Comparison of ENCODE assay signal across 24 mouse cellular contexts in the genomic region with DNA sequence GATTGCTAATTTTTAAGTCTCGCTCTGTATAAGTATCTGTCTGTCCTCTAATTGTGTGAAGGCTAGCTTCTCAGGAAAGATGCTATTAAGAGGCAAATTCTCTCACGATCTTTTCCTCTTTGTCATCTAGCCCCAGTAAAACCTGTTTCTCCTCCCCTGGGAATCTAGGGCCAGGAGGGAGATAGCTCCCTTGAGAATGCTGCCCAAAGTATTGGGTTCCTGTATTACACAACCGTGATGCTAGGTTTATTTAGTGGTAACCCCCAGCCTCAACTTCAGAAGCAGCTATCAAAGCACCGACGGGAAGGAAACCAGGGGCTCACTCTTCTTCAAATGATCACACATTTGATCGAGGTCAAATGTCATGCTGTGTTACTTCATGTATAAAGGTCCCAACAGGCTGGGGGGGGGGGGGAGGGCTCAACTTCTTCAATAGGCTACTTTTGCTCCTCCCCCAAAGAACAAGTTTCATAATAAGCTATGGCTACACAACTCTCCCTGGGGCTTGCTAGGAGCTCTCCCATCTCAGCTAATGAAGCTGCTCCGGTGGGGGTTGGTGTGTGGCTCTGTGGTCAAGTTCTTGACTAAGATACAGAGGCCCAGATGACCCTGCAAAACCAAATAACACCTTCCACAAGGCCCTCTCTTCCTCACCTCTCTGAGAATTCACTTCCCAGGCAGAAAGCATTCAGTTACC. TPM values are rescaled to one million over a fixed set of nuclear protein-coding genes. Genes with fewer than 3 reads are reported as not detected.
DNase-seq lines count a peak whose midpoint lies in the region; ATAC-seq and TF ChIP-seq lines count a peak whose summit lies in the region.
"Had no signal": no experiment of that assay in that cellular context is flagged by ENCODE, and none has a peak within 500 bp of the region (broad histone marks: within the 10 kb centered on the region; RNA-seq: fewer than 3 reads in every experiment).

No protein-coding gene starts in this region.

- no peak for TF ChIP-seq POLR2A in cerebellum, adult 2 months (IDR thresholded peaks at IDR 0.05; ENCODE audit: borderline replicate concordance, insufficient read depth, low read length)

- H3K9ac ChIP-seq in embryonic facial prominence, embryonic 14.5 days (ENCODE audit: low read depth, low read length): no peak overlapping the region
- no peak overlapping the region for H3K9ac ChIP-seq in limb, embryonic 13.5 days
- H3K9ac ChIP-seq: forebrain, embryonic 12.5 days; kidney, embryonic 15.5 days; neural tube, embryonic 15.5 days had no signal

- no peaks in the 10 kb centered on the region for H3K79me2 ChIP-seq in C2C12 (ENCODE audit: control insufficient read depth, insufficient read depth)

- peaks cover 52% of the 10 kb centered on the region for H3K4me1 ChIP-seq in embryonic facial prominence, embryonic 14.5 days (ENCODE audit: control insufficient read depth, insufficient read depth, low read length)
- peaks cover 89% of the 10 kb centered on the region for H3K4me1 ChIP-seq in limb, embryonic 13.5 days
- peaks cover 43% of the 10 kb centered on the region for H3K4me1 ChIP-seq in cerebellum, adult 2 months (ENCODE audit: control insufficient read depth, insufficient read depth, low read length)

- H3K4me2 ChIP-seq in embryonic facial prominence, embryonic 14.5 days (ENCODE audit: low read depth, low read length): no peak overlapping the region
- H3K4me2 ChIP-seq in limb, embryonic 13.5 days (replicated peaks): no peak overlapping the region
- H3K4me2 ChIP-seq: forebrain, embryonic 12.5 days; kidney, embryonic 15.5 days; midbrain, embryonic 11.5 days; neural tube, embryonic 15.5 days had no signal

- no peaks in the 10 kb centered on the region for H3K9me3 ChIP-seq in embryonic facial prominence, embryonic 14.5 days (ENCODE audit: control insufficient read depth, low read length)
- H3K9me3 ChIP-seq in limb, embryonic 13.5 days: no peaks in the 10 kb centered on the region
- H3K9me3 ChIP-seq: forebrain, embryonic 12.5 days; heart, embryonic 10.5 days; hindbrain, embryonic 10.5 days; kidney, embryonic 15.5 days; neural tube, embryonic 15.5 days had no signal

- H3K27ac ChIP-seq in embryonic facial prominence, embryonic 14.5 days (replicated peaks; ENCODE audit: low read depth, low read length): no peak overlapping the region; the same call in 1 of the 2 replicates
- H3K27ac ChIP-seq in limb, embryonic 13.5 days: peak overlapping the region; percentile 97; the same call in 1 of the 2 replicates
- no peak overlapping the region for H3K27ac ChIP-seq in cerebellum, adult 2 months (ENCODE audit: insufficient read depth, low read length)
- H3K27ac ChIP-seq: forebrain, embryonic 12.5 days; heart, embryonic 10.5 days; hindbrain, embryonic 10.5 days; hindbrain, postnatal 0 days; kidney, embryonic 15.5 days; macrophage; neural tube, embryonic 15.5 days; stomach, postnatal 0 days had no signal

- H3K36me3 ChIP-seq in C2C12 (ENCODE audit: control insufficient read depth, insufficient read depth): no peaks in the 10 kb centered on the region
- peaks cover 17% of the 10 kb centered on the region for H3K36me3 ChIP-seq in embryonic facial prominence, embryonic 14.5 days (ENCODE audit: control insufficient read depth, insufficient read depth, low read length)
- H3K36me3 ChIP-seq in limb, embryonic 13.5 days: peaks cover 27% of the 10 kb centered on the region
- H3K36me3 ChIP-seq: neural tube, embryonic 15.5 days had no signal

- H3ac ChIP-seq in C2C12 (ENCODE audit: control insufficient read depth, insufficient read length, low read depth): no peak overlapping the region

- ATAC-seq in embryonic facial prominence, embryonic 14.5 days (ENCODE audit: low read depth): no peak
- no peak for ATAC-seq in limb, embryonic 13.5 days (ENCODE audit: low FRiP score, low read depth)
- ATAC-seq: hindbrain, postnatal 0 days; intestine, embryonic 16.5 days; lung, postnatal 0 days; Patski had no signal

- 44% methylated on average over 7 of the region's 7 CpGs for WGBS in embryonic facial prominence, embryonic 14.5 days
- WGBS in limb, embryonic 13.5 days: 60% methylated on average over 7 of the region's 7 CpGs
- 62% methylated on average over 7 of the region's 7 CpGs for WGBS in cerebellum, adult 2 months

- peak; percentile 50 for DNase-seq in 416B (ENCODE audit: low read depth)
- peak; percentile 59 for DNase-seq in embryonic facial prominence, embryonic 14.5 days (ENCODE audit: low spot score)
- DNase-seq in cerebellum, adult 2 months: no peak
- DNase-seq in spleen, postnatal 36 days (ENCODE audit: low spot score in 2 of 2): no peak
- DNase-seq in c-Kit-positive CD71-positive TER-119-positive erythroid progenitor cells, embryonic 14.5 days (ENCODE audit: low spot score): no peak
- DNase-seq: cerebellum, adult 18-20 months; cerebellum, postnatal 25 days; embryo, embryonic 11 days; left cerebral cortex, postnatal 4 days; thymus, adult 2 months had no signal

- TF ChIP-seq CTCF in C2C12 (IDR thresholded peaks at IDR 0.05; ENCODE audit: control insufficient read depth, insufficient read depth, insufficient read length): no peak
- no peak for TF ChIP-seq CTCF in cerebellum, adult 2 months (IDR thresholded peaks at IDR 0.05; ENCODE audit: borderline replicate concordance, insufficient read depth, low read depth, low read length)

- H3K79me3 ChIP-seq in C2C12 (ENCODE audit: low read depth): no peaks in the 10 kb centered on the region

- H3K4me3 ChIP-seq in C2C12 (ENCODE audit: insufficient read depth, poor library complexity, severe bottlenecking): no peak overlapping the region
- no peak overlapping the region for H3K4me3 ChIP-seq in embryonic facial prominence, embryonic 14.5 days (ENCODE audit: low read depth, low read length)
- no peak overlapping the region for H3K4me3 ChIP-seq in limb, embryonic 13.5 days
- H3K4me3 ChIP-seq in cerebellum, adult 2 months (replicated peaks; ENCODE audit: insufficient read depth, low read depth, low read length): no peak overlapping the region
- H3K4me3 ChIP-seq: forebrain, embryonic 12.5 days; heart, embryonic 10.5 days; hindbrain, embryonic 10.5 days; kidney, embryonic 15.5 days; neural tube, embryonic 15.5 days had no signal

- peaks cover 7% of the 10 kb centered on the region for H3K27me3 ChIP-seq in C2C12 (ENCODE audit: control insufficient read depth, insufficient read depth, insufficient read length)
- H3K27me3 ChIP-seq in embryonic facial prominence, embryonic 14.5 days (replicated peaks; ENCODE audit: control insufficient read depth, insufficient read depth, low read length): no peaks in the 10 kb centered on the region
- no peaks in the 10 kb centered on the region for H3K27me3 ChIP-seq in limb, embryonic 13.5 days
- no peaks in the 10 kb centered on the region for H3K27me3 ChIP-seq in cerebellum, adult 2 months (ENCODE audit: control insufficient read depth, insufficient read depth, low read length)
- H3K27me3 ChIP-seq: kidney, embryonic 15.5 days; neural tube, embryonic 15.5 days; Patski had no signal

TF ChIP-seq in C2C12, 6 proteins besides CTCF, POLR2A, EP300 and RAD21:
- TF ChIP-seq MAX (IDR thresholded peaks at IDR 0.05): no peak
- TF ChIP-seq CEBPB (IDR thresholded peaks at IDR 0.05; ENCODE audit: low read depth): peak; percentile 60

RNA-seq across cellular contexts. Expression of gene Ypel2, which starts 22.3 kb away (rescaled TPM):
- polyA plus RNA-seq in C2C12 (2012; fragmentation: generic; extraction: Trizol): 0.14 TPM
- polyA plus RNA-seq in embryonic facial prominence, embryonic 14.5 days (2014; fragmentation: Nextera tagmentation; extraction: Ambion mirVana): 7.8 and 8.6 TPM in 2 replicates
- polyA plus RNA-seq in limb, embryonic 13.5 days (2015; fragmentation: Nextera tagmentation; extraction: Ambion mirVana): 11.6 and 12.5 TPM in 2 replicates
- 25.3 and 26.7 TPM in 2 replicates for polyA plus RNA-seq in cerebellum, adult 2 months (2012; rRNA removed)

Comparison
In these comparisons a context has a peak if more than half of its experiments do, and no peak if none do; other contexts are left out.
1. DNase-seq: peak in 416B (single experiment) and embryonic facial prominence, embryonic 14.5 days (single experiment); none in cerebellum, adult 2 months (0 of 2), spleen, postnatal 36 days (0 of 2) and c-Kit-positive CD71-positive TER-119-positive erythroid progenitor cells, embryonic 14.5 days (single experiment).